Mouse (Mus musculus): Measurements from ENCODE around the gene Synpo2l. TPM values are rescaled to one million over a fixed set of nuclear protein-coding genes. Genes with fewer than 3 reads are reported as not detected.

Synpo2l gene
- polyA plus RNA-seq, 1 experiment from 2014 or later, result 0.32 TPM

- Histone ChIP-seq H3K4me3 (replicated peaks; ENCODE audit: low read depth, low read length) (no peak overlapping the region), H3K4me2 (ENCODE audit: low read length) (no peak overlapping the region), H3K4me1 (replicated peaks; ENCODE audit: insufficient read depth, low read length) (no peaks in the 10 kb centered on the region), H3K9me3 (replicated peaks; ENCODE audit: low read length) (no peaks in the 10 kb centered on the region), H3K27me3 (ENCODE audit: insufficient read depth, low read length) (no peaks in the 10 kb centered on the region), H3K9ac (ENCODE audit: low read depth, low read length) (no peak overlapping the region), H3K27ac (no peak overlapping the region), H3K36me3 (ENCODE audit: insufficient read depth, low read length) (peaks cover 83% of the 10 kb centered on the region)
- ATAC-seq (replicated peaks; ENCODE audit: low FRiP score, low read depth) (peak; percentile 75), DNase-seq (ENCODE audit: low spot score) (peak; percentile 22)
- TF ChIP-seq CTCF (IDR thresholded peaks at IDR 0.05; ENCODE audit: low read depth), result no peak
- WGBS, result 40% methylated on average over 3 of the region's 3 CpGs
Observed at GRCm38 (mm10) chr14:20682498-20682897, 14.3 kb upstream of the Synpo2l start.

DNA sequence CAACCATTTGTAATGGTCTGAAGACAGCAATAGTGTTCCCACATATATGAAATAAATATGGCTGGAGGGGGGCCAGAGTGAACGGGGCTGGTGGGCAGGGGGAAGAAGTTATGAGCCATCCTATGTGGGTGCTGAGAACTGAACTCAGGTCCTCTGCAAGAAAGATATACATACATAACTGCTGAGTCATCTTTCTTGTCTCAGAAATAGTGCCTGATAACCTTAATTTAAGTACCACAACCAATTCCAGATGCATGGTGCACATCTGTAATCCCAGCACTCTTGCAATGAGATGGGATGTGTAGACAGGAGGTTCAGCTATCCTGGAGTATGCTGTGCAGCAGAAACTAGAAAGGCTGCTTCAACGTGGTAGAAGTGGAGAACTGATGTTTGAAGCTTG is 13.6 kb upstream of the Synpo2l start:
- H3K4me2 ChIP-seq (ENCODE audit: low read length), result no peak overlapping the region
- 88% methylated on average over 2 of the region's 2 CpGs for WGBS
- H3K4me3 ChIP-seq (replicated peaks; ENCODE audit: low read depth, low read length), result no peak overlapping the region
- no peaks in the 10 kb centered on the region for H3K27me3 ChIP-seq (ENCODE audit: insufficient read depth, low read length)
- H3K9ac ChIP-seq (ENCODE audit: low read depth, low read length), result no peak overlapping the region
- no peak overlapping the region for H3K27ac ChIP-seq
- ATAC-seq (replicated peaks; ENCODE audit: low FRiP score, low read depth) (no peak), DNase-seq (ENCODE audit: low spot score) (no peak)
- H3K4me1 ChIP-seq (replicated peaks; ENCODE audit: insufficient read depth, low read length), result no peaks in the 10 kb centered on the region
- H3K9me3 ChIP-seq (replicated peaks; ENCODE audit: low read length), result no peaks in the 10 kb centered on the region
- TF ChIP-seq CTCF (IDR thresholded peaks at IDR 0.05; ENCODE audit: low read depth), result no peak
- peaks cover 81% of the 10 kb centered on the region for H3K36me3 ChIP-seq (ENCODE audit: insufficient read depth, low read length)

DNA sequence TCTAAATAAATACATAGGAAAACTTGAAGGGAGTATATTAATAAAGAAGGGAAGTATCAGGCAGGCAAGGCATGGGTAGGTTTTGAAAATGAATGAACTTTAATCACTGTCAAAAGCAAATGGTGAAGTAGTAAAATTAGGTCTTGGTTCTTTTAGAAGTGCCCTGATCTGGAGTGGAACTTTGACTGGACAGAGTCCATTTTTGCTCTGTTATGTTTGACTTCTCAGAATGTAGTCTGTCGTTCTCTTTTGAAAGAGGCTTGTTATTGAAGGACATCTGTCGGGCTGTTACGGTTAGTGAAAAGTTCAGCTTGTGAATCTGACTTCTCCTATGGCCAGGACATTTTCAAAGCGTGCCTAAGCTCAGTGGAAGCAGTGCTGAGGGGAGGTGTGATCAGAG is 9.8 kb upstream of the Synpo2l start:
- H3K27ac ChIP-seq, result no peak overlapping the region
- H3K4me1 ChIP-seq (replicated peaks; ENCODE audit: insufficient read depth, low read length), result 0 out of 2 replicates have a peak, but pooled peaks cover 6% of the 10 kb centered on the region
- TF ChIP-seq CTCF (IDR thresholded peaks at IDR 0.05; ENCODE audit: low read depth), result no peak
- ATAC-seq (replicated peaks; ENCODE audit: low FRiP score, low read depth) (no peak), DNase-seq (ENCODE audit: low spot score) (no peak)
- WGBS, result 94% methylated on average over 4 of the region's 4 CpGs
- H3K4me2 ChIP-seq (ENCODE audit: low read length), result no peak overlapping the region
- no peak overlapping the region for H3K9ac ChIP-seq (ENCODE audit: low read depth, low read length)
- peaks cover 55% of the 10 kb centered on the region for H3K36me3 ChIP-seq (ENCODE audit: insufficient read depth, low read length)
- no peaks in the 10 kb centered on the region for H3K27me3 ChIP-seq (ENCODE audit: insufficient read depth, low read length)
- H3K4me3 ChIP-seq (replicated peaks; ENCODE audit: low read depth, low read length), result no peak overlapping the region
- H3K9me3 ChIP-seq (replicated peaks; ENCODE audit: low read length), result no peaks in the 10 kb centered on the region

GRCm38 (mm10) chr14:20674064-20674833 is 6.1 kb upstream of the Synpo2l start, which contains the start of gene Sec24c:
TSS of gene Sec24c (plus strand) at chr14:20674308.
- Histone ChIP-seq H3K27ac (peak within 1 kb of the TSS; percentile 98), H3K9me3 (replicated peaks; ENCODE audit: low read length) (no peaks in the 10 kb centered on the region), H3K4me1 (replicated peaks; ENCODE audit: insufficient read depth, low read length) (0 out of 2 replicates have a peak, but pooled peaks cover 6% of the 10 kb centered on the region), H3K4me2 (ENCODE audit: low read length) (peak within 1 kb of the TSS; percentile 84), H3K27me3 (ENCODE audit: insufficient read depth, low read length) (no peaks in the 10 kb centered on the region), H3K9ac (ENCODE audit: low read depth, low read length) (peak within 1 kb of the TSS; percentile 85), H3K36me3 (ENCODE audit: insufficient read depth, low read length) (peaks cover 24% of the 10 kb centered on the region), H3K4me3 (replicated peaks; ENCODE audit: low read depth, low read length) (peak within 1 kb of the TSS; percentile 84)
- WGBS, result under 1% methylated on average over 43 of the region's 43 CpGs
- no peak for TF ChIP-seq CTCF (IDR thresholded peaks at IDR 0.05; ENCODE audit: low read depth)
- ATAC-seq (replicated peaks; ENCODE audit: low FRiP score, low read depth) (peak; percentile 95), DNase-seq (ENCODE audit: low spot score) (peak; percentile 97)

DNA sequence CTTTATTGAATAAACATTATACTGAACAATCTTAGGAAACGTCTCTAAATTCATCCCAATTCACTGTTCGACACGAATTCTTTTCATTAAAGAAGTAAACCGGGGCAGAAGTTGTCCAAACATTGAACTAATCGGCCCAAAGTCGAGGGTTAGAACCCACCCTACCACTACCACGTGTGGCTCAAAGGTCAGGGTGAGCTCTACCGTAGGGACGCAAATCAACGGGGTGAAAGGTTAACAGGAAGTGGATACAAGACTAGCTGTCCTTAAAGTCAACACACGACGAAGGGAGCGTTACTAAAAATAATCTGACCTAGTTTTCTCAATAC is 5.5 kb upstream of the Synpo2l start:
- Histone ChIP-seq H3K27me3 (ENCODE audit: insufficient read depth, low read length) (no peaks in the 10 kb centered on the region), H3K4me3 (replicated peaks; ENCODE audit: low read depth, low read length) (peak overlapping the region; percentile 84), H3K4me1 (replicated peaks; ENCODE audit: insufficient read depth, low read length) (0 out of 2 replicates have a peak, but pooled peaks cover 6% of the 10 kb centered on the region), H3K4me2 (ENCODE audit: low read length) (peak overlapping the region; percentile 84), H3K27ac (peak overlapping the region; percentile 98), H3K36me3 (ENCODE audit: insufficient read depth, low read length) (peaks cover 24% of the 10 kb centered on the region), H3K9me3 (replicated peaks; ENCODE audit: low read length) (no peaks in the 10 kb centered on the region), H3K9ac (ENCODE audit: low read depth, low read length) (peak overlapping the region; percentile 47; the same call in 1 of the 2 replicates)
- DNase-seq (ENCODE audit: low spot score), result no peak
- TF ChIP-seq CTCF (IDR thresholded peaks at IDR 0.05; ENCODE audit: low read depth), result no peak
- ATAC-seq (replicated peaks; ENCODE audit: low FRiP score, low read depth), result 0 out of 2 replicates have a peak, but pooled peaks have one; percentile 34
- WGBS, result 10% methylated on average over 13 of the region's 13 CpGs

DNA sequence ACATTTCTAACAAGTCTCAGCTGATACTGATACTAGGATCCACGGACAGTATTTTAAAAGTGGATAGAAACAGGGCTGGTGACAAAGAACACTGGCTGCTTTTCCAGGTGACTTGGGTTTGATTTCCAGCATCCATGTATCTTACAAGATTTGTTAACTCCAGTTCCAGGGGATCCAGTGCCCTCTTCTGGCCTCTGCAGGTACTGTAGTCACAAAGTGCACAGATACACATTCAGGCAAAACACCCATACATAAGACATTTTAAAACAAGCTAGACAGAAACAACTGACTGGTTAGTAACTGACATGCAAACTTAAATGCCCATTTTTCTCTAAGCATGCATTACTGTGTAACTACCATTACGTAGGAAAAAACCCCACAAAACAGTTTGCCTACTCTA is 4.8 kb upstream of the Synpo2l start:
- H3K36me3 ChIP-seq (ENCODE audit: insufficient read depth, low read length), result peaks cover 20% of the 10 kb centered on the region
- 0 out of 2 replicates have a peak overlapping the region, but pooled peaks have one; percentile 84 for H3K4me2 ChIP-seq (ENCODE audit: low read length)
- 0 out of 2 replicates have a peak overlapping the region, but pooled peaks have one; percentile 36 for H3K27ac ChIP-seq
- H3K27me3 ChIP-seq (ENCODE audit: insufficient read depth, low read length), result no peaks in the 10 kb centered on the region
- H3K9ac ChIP-seq (ENCODE audit: low read depth, low read length), result no peak overlapping the region
- H3K4me3 ChIP-seq (replicated peaks; ENCODE audit: low read depth, low read length), result no peak overlapping the region
- 0 out of 2 replicates have a peak, but pooled peaks cover 6% of the 10 kb centered on the region for H3K4me1 ChIP-seq (replicated peaks; ENCODE audit: insufficient read depth, low read length)
- ATAC-seq (replicated peaks; ENCODE audit: low FRiP score, low read depth), result no peak
- peak; percentile 52 for DNase-seq (ENCODE audit: low spot score)
- 94% methylated on average over 2 of the region's 2 CpGs for WGBS
- peak; percentile 70 for TF ChIP-seq CTCF (IDR thresholded peaks at IDR 0.05; ENCODE audit: low read depth)
- no peaks in the 10 kb centered on the region for H3K9me3 ChIP-seq (replicated peaks; ENCODE audit: low read length)
